Mouse (Mus musculus) testis, adult 2 months (tissue): ENCODE measurements around the gene Tnpo1.

Experiments
- CTCF ChIP-seq: fragments of 200-500 bp; IDR thresholded peaks from 2 replicates; pipeline ENCODE4 v1.5.1; 2012; ENCODE audit warnings: low read depth, mild to moderate bottlenecking, inconsistent platforms, low read length, moderate library complexity; ENCODE audit not compliant: control insufficient read depth, insufficient read depth, insufficient replicate concordance
- POLR2A ChIP-seq: fragments of 200-500 bp; IDR thresholded peaks from 2 replicates; pipeline ENCODE4 v1.6.1; 2012; ENCODE audit warnings: low read depth, mild to moderate bottlenecking, inconsistent platforms, low read length, moderate library complexity; ENCODE audit not compliant: control insufficient read depth

- TF ChIP-seq CTCF (no peak), POLR2A (no peak)
These were observed 121.7 kb downstream of the Tnpo1 start for GRCm38 (mm10) chr13:98804480-98804879.
